Mouse (Mus musculus): ENCODE measurements around the gene 2310022B05Rik. TPM values are rescaled to one million over a fixed set of nuclear protein-coding genes. Genes with fewer than 3 reads are reported as not detected.

Gene 2310022B05Rik
- polyA plus RNA-seq, 1 experiment from 2014 or later: 46.0 TPM

DNA sequence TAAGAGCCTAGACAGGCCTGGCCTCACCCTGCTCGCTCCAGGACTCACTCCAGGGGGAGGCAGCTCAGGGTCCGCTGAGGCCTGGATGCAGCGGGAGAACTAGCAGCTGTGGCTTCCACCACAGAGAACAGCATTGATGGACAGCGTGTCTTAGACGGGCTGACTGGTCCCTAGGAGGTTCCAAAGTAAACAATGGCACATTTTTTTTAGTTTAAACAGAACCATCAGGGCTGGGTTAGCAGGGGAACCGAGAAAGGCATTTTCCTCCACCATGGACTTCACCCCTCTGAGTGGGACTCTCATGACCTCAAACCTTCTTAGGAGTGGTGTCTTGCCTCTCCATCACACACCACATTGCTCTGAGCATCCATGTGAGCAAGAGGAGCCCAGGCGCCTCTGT is 31.2 kb downstream of the 2310022B05Rik start:
- ATAC-seq (ENCODE audit: insufficient read depth) (peak; percentile 85), DNase-seq (peak; percentile 88)
- Histone ChIP-seq H3K4me1 (ENCODE audit: insufficient read depth) (peaks cover 17% of the 10 kb centered on the region), H3K27me3 (ENCODE audit: insufficient read depth, low read length) (no peaks in the 10 kb centered on the region), H3K27ac (ENCODE audit: low read depth) (peak overlapping the region; percentile 48), H3K4me2 (no peak overlapping the region), H3K4me3 (ENCODE audit: low read depth, low read length) (no peak overlapping the region), H3K9me3 (ENCODE audit: low read depth, low read length) (no peaks in the 10 kb centered on the region), H3K36me3 (ENCODE audit: insufficient read depth) (peaks cover 14% of the 10 kb centered on the region), H3K9ac (no peak overlapping the region)
- 12% methylated on average over 7 of the region's 7 CpGs for WGBS
- TF ChIP-seq CTCF (IDR thresholded peaks at IDR 0.05; ENCODE audit: low read depth): peak; percentile 36

DNA sequence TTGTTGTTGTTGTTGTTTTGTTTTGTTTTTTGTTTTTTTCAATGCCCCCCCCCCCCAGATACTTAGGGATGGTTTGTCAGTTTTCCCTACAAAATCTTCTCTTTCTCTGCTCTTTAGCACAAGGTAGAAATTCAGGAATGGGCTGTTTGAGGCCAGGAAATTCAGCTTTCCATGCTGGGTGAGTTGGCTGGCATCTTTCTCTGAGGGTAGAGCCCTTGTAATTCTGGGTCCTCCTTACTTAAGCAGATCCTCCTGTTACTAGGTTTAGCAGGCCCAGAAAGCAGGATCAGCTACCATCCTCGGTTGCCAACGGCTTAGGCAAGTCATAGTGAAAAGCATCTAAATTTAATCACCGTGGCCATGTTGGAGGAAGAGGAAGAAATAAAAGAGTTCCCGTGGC is 32.3 kb downstream of the 2310022B05Rik start:
- ATAC-seq (ENCODE audit: insufficient read depth) (no peak), DNase-seq (no peak)
- peaks cover 3% of the 10 kb centered on the region for H3K36me3 ChIP-seq (ENCODE audit: insufficient read depth)
- no peak overlapping the region for H3K9ac ChIP-seq
- 80% methylated on average over 4 of the region's 4 CpGs for WGBS
- H3K27ac ChIP-seq (ENCODE audit: low read depth): no peak overlapping the region
- H3K4me1 ChIP-seq (ENCODE audit: insufficient read depth): peaks cover 17% of the 10 kb centered on the region
- TF ChIP-seq CTCF (IDR thresholded peaks at IDR 0.05; ENCODE audit: low read depth): no peak
- no peak overlapping the region for H3K4me3 ChIP-seq (ENCODE audit: low read depth, low read length)
- H3K27me3 ChIP-seq (ENCODE audit: insufficient read depth, low read length): no peaks in the 10 kb centered on the region
- H3K4me2 ChIP-seq: no peak overlapping the region
- no peaks in the 10 kb centered on the region for H3K9me3 ChIP-seq (ENCODE audit: low read depth, low read length)

DNA sequence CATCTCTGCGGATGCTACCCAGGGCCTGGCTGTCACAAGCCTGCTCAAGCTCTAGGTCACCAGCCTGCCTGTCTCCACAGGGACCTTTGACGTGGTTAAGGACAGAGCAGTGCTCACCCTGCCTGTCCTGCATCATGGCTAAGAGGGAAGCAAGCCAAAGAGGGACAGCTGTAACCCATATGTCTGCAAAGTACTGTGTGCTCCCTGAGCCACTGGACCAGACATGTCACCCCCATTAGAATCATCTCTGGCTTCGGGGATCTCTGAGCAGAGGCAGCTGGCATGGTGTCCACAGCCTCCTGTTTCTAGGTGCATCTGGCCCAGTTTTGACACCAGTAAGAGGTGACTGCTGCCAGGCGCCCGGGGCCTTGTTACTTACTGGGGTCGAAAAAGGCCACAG is 32.7 kb downstream of the 2310022B05Rik start:
- Histone ChIP-seq H3K4me2 (no peak overlapping the region), H3K4me3 (ENCODE audit: low read depth, low read length) (no peak overlapping the region), H3K27ac (ENCODE audit: low read depth) (no peak overlapping the region), H3K4me1 (ENCODE audit: insufficient read depth) (peaks cover 17% of the 10 kb centered on the region), H3K9me3 (ENCODE audit: low read depth, low read length) (no peaks in the 10 kb centered on the region), H3K27me3 (ENCODE audit: insufficient read depth, low read length) (no peaks in the 10 kb centered on the region), H3K36me3 (ENCODE audit: insufficient read depth) (no peaks in the 10 kb centered on the region), H3K9ac (no peak overlapping the region)
- ATAC-seq (ENCODE audit: insufficient read depth): no peak
- no peak for TF ChIP-seq CTCF (IDR thresholded peaks at IDR 0.05; ENCODE audit: low read depth)
- 54% methylated on average over 6 of the region's 6 CpGs for WGBS
- DNase-seq: peak; percentile 79

DNA sequence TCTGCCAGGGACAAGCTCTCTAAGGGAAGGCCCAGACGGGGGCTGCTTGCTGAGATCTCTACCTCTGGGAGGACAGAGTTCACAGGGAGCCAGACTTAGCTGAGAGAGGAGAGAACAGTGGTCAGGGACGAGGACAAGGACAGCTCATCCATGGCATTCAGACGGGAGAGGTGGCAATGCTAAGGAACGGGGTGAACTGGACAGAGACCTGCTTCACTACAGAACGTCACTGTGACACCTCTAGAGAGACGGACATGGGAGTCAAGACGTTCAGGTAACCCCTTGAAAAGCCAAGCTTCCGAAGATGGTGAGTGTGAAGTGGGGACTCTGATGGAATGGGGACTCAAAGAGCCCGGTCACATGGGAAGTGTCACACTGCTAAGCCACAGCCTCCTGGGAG is 36.9 kb downstream of the 2310022B05Rik start:
- ATAC-seq (ENCODE audit: insufficient read depth): no peak
- 80% methylated on average over 9 of the region's 9 CpGs for WGBS
- no peak for DNase-seq
- Histone ChIP-seq H3K27ac (ENCODE audit: low read depth) (no peak overlapping the region), H3K4me3 (ENCODE audit: low read depth, low read length) (no peak overlapping the region), H3K9me3 (ENCODE audit: low read depth, low read length) (no peaks in the 10 kb centered on the region), H3K4me2 (no peak overlapping the region), H3K36me3 (ENCODE audit: insufficient read depth) (no peaks in the 10 kb centered on the region), H3K9ac (no peak overlapping the region), H3K27me3 (ENCODE audit: insufficient read depth, low read length) (no peaks in the 10 kb centered on the region), H3K4me1 (ENCODE audit: insufficient read depth) (peaks cover 1% of the 10 kb centered on the region; the same call in 1 of the 2 replicates)
- no peak for TF ChIP-seq CTCF (IDR thresholded peaks at IDR 0.05; ENCODE audit: low read depth)

DNA sequence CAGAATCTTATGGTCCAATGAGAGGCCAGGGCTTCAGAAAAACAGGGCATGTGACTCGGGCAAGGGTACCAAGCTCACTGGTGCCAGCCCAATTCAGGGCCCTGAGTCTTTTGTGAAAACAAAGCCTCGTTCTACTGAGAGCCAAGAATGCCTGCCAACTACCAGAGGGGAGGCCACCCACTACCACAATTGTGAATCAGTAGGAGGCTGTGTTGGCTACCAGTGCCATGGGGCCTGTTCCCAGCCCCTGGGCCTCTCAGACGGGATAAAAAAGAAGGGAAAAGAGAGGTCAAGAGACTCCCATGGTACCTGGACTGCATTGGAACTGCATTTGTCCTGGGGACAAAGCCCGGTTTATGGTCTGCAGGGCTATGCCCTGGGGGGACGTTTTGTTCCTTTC is 41.9 kb downstream of the 2310022B05Rik start:
- Histone ChIP-seq H3K4me2 (no peak overlapping the region), H3K27ac (ENCODE audit: low read depth) (no peak overlapping the region), H3K4me3 (ENCODE audit: low read depth, low read length) (no peak overlapping the region), H3K9ac (no peak overlapping the region), H3K9me3 (ENCODE audit: low read depth, low read length) (no peaks in the 10 kb centered on the region), H3K4me1 (ENCODE audit: insufficient read depth) (no peaks in the 10 kb centered on the region), H3K27me3 (ENCODE audit: insufficient read depth, low read length) (no peaks in the 10 kb centered on the region), H3K36me3 (ENCODE audit: insufficient read depth) (no peaks in the 10 kb centered on the region)
- ATAC-seq (ENCODE audit: insufficient read depth) (no peak), DNase-seq (no peak)
- TF ChIP-seq CTCF (IDR thresholded peaks at IDR 0.05; ENCODE audit: low read depth): no peak
- WGBS: 68% methylated on average over 5 of the region's 5 CpGs

DNA sequence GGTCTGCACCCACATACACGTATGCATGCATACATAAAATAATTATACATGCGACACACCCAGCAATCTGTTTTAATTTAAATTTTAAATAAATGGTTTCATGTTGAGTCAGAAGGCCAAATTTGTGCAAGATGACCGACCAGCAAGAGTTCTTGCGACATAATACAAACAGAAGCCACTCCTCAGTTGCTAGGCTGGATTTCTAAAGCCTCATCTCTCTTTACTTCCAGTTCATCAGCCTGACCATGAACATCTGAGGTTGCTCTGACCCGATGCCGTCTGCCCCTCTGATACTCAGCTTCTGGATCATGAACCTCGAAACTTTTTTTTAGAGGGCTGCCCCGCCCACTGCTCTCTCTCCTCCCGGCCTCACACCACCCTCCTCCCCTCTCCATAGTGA is 44.9 kb downstream of the 2310022B05Rik start:
- H3K4me3 ChIP-seq (ENCODE audit: low read depth, low read length): no peak overlapping the region
- no peak overlapping the region for H3K9ac ChIP-seq
- no peak for ATAC-seq (ENCODE audit: insufficient read depth)
- 47% methylated on average over 9 of the region's 9 CpGs for WGBS
- no peak overlapping the region for H3K4me2 ChIP-seq
- peak; percentile 21 for DNase-seq
- H3K4me1 ChIP-seq (ENCODE audit: insufficient read depth): no peaks in the 10 kb centered on the region
- no peaks in the 10 kb centered on the region for H3K9me3 ChIP-seq (ENCODE audit: low read depth, low read length)
- TF ChIP-seq CTCF (IDR thresholded peaks at IDR 0.05; ENCODE audit: low read depth): no peak
- H3K36me3 ChIP-seq (ENCODE audit: insufficient read depth): no peaks in the 10 kb centered on the region
- no peak overlapping the region for H3K27ac ChIP-seq (ENCODE audit: low read depth)
- H3K27me3 ChIP-seq (ENCODE audit: insufficient read depth, low read length): no peaks in the 10 kb centered on the region

DNA sequence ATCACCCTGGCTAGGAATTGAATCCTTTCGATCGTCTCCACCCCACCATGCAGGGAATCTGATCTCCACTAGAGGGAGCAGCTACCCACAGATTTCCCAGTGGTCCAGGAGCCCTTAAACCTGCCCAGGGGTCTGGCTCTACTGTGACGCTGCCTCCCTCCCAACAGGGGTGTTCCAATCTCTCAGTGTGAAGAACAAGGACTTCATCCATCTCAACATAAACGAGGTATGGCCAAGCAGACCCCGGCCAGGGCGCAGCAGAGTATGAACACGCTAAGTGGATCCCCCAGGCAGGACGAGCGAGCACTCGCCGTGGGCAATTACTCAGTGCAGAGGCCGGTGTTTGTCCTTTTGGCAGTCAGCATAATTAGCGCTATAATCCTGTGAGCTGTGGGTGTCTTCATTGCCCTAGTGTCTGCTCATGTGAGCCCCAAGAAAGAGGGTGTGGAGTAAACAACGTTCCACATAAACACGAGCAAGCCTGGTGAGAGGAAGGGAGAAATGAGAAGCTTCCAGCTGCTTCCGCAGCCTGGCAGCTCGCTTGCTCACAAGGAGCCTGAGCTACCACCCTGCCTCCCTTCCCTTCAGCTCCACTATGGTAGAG is 45.8 kb downstream of the 2310022B05Rik start:
- 10% methylated on average over 17 of the region's 17 CpGs for WGBS
- ATAC-seq (ENCODE audit: insufficient read depth) (peak; percentile 80), DNase-seq (peak; percentile 92)
- no peak overlapping the region for H3K27ac ChIP-seq (ENCODE audit: low read depth)
- H3K27me3 ChIP-seq (ENCODE audit: insufficient read depth, low read length): no peaks in the 10 kb centered on the region
- peak overlapping the region; percentile 63 for H3K4me2 ChIP-seq
- no peaks in the 10 kb centered on the region for H3K36me3 ChIP-seq (ENCODE audit: insufficient read depth)
- peak overlapping the region; percentile 47; the same call in 1 of the 2 replicates for H3K9ac ChIP-seq
- peak; percentile 93 for TF ChIP-seq CTCF (IDR thresholded peaks at IDR 0.05; ENCODE audit: low read depth)
- no peaks in the 10 kb centered on the region for H3K9me3 ChIP-seq (ENCODE audit: low read depth, low read length)
- no peaks in the 10 kb centered on the region for H3K4me1 ChIP-seq (ENCODE audit: insufficient read depth)
- H3K4me3 ChIP-seq (ENCODE audit: low read depth, low read length): peak overlapping the region; percentile 25
